Mouse (Mus musculus): ENCODE results near the gene Cdip1. TPM values are rescaled to one million over a fixed set of nuclear protein-coding genes. Genes with fewer than 3 reads are reported as not detected.

Gene Cdip1
- polyA plus RNA-seq (2015; fragmentation: Nextera tagmentation; extraction: Ambion mirVana): 46.8 and 50.3 TPM in 2 replicates

GRCm38 (mm10) chr16:4789810-4790559 is at the start of gene Cdip1:
Cdip1 (minus strand) TSS chr16:4790292.
- ATAC-seq: peak; percentile 94
- under 1% methylated on average over 51 of the region's 51 CpGs for WGBS (ENCODE audit: insufficient replicate concordance)

GRCm38 (mm10) chr16:4839552-4839951 is 49.5 kb upstream of the Cdip1 start:
- Histone ChIP-seq H3K9ac (replicated peaks) (no peak overlapping the region), H3K36me3 (replicated peaks; ENCODE audit: insufficient read depth, low read length) (no peaks in the 10 kb centered on the region), H3K27ac (ENCODE audit: low read depth) (no peak overlapping the region), H3K27me3 (ENCODE audit: insufficient read depth, low read length) (no peaks in the 10 kb centered on the region), H3K9me3 (ENCODE audit: low read length) (no peaks in the 10 kb centered on the region), H3K4me1 (ENCODE audit: insufficient read depth) (no peaks in the 10 kb centered on the region), H3K4me3 (ENCODE audit: low read depth, low read length) (no peak overlapping the region), H3K4me2 (ENCODE audit: low read depth, low read length) (no peak overlapping the region)
- no peak for DNase-seq
- no peak for TF ChIP-seq EP300 (IDR thresholded peaks at IDR 0.05; ENCODE audit: low read depth)
- TF ChIP-seq CTCF (IDR thresholded peaks at IDR 0.05; ENCODE audit: low read depth): no peak
- ATAC-seq: peak; percentile 57
- WGBS (ENCODE audit: insufficient replicate concordance): 48% methylated on average over 3 of the region's 3 CpGs

More at GRCm38 (mm10) chr16:4789810-4790559, at the start of gene Cdip1:
- peaks cover 19% of the 10 kb centered on the region for H3K4me1 ChIP-seq (ENCODE audit: insufficient read depth)
- peak within 1 kb of the TSS; percentile 87 for H3K4me3 ChIP-seq (ENCODE audit: low read depth, low read length)
- H3K36me3 ChIP-seq (replicated peaks; ENCODE audit: insufficient read depth, low read length): no peaks in the 10 kb centered on the region
- no peaks in the 10 kb centered on the region for H3K27me3 ChIP-seq (ENCODE audit: insufficient read depth, low read length)
- TF ChIP-seq EP300 (IDR thresholded peaks at IDR 0.05; ENCODE audit: low read depth) (no peak), CTCF (IDR thresholded peaks at IDR 0.05; ENCODE audit: low read depth) (no peak)
- peak within 1 kb of the TSS; percentile 96 for H3K27ac ChIP-seq (ENCODE audit: low read depth)
- peak within 1 kb of the TSS; percentile 88 for H3K9ac ChIP-seq (replicated peaks)
- H3K9me3 ChIP-seq (ENCODE audit: low read length): no peaks in the 10 kb centered on the region
- H3K4me2 ChIP-seq (ENCODE audit: low read depth, low read length): peak within 1 kb of the TSS; percentile 92
- DNase-seq: peak; percentile 92

- no peak overlapping the region for H3K27ac ChIP-seq (ENCODE audit: low read depth)
- DNase-seq (no peak), ATAC-seq (no peak)
- TF ChIP-seq EP300 (IDR thresholded peaks at IDR 0.05; ENCODE audit: low read depth) (no peak), CTCF (IDR thresholded peaks at IDR 0.05; ENCODE audit: low read depth) (no peak)
- H3K4me3 ChIP-seq (ENCODE audit: low read depth, low read length): no peak overlapping the region
- H3K9me3 ChIP-seq (ENCODE audit: low read length): no peaks in the 10 kb centered on the region
- H3K27me3 ChIP-seq (ENCODE audit: insufficient read depth, low read length): no peaks in the 10 kb centered on the region
- no peaks in the 10 kb centered on the region for H3K4me1 ChIP-seq (ENCODE audit: insufficient read depth)
- no peaks in the 10 kb centered on the region for H3K36me3 ChIP-seq (replicated peaks; ENCODE audit: insufficient read depth, low read length)
- 70% methylated on average over 3 of the region's 3 CpGs for WGBS (ENCODE audit: insufficient replicate concordance)
- H3K4me2 ChIP-seq (ENCODE audit: low read depth, low read length): no peak overlapping the region
- no peak overlapping the region for H3K9ac ChIP-seq (replicated peaks)
Observed at GRCm38 (mm10) chr16:4837631-4838030, 47.5 kb upstream of the Cdip1 start.

- no peak for DNase-seq
- 78% methylated on average over 3 of the region's 3 CpGs for WGBS (ENCODE audit: insufficient replicate concordance)
Observed at GRCm38 (mm10) chr16:4835191-4835590, 45.1 kb upstream of the Cdip1 start, which contains the start of gene 4930562C15Rik. 4930562C15Rik (plus strand) TSS chr16:4835416.

DNA sequence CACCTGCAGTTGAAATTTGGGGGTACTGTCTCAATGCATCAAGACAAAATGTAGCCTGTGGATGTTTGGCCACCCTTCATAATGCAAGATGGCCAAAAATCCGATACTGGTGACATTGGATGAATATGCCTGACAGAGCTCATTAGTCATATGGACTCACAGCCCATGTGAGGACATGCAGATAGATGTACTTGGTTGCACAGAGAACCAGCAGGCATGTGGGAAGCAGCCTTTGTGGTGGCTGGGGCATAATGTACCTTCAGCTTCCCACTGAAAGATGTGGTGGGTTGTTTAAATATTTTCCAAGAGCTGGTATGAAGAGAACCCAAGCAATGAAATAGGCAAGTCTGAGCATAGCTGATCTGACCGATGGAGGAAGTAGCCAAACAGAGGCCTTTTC is 43.8 kb upstream of the Cdip1 start:
- H3K9me3 ChIP-seq (ENCODE audit: low read length): no peaks in the 10 kb centered on the region
- ATAC-seq (no peak), DNase-seq (no peak)
- TF ChIP-seq CTCF (IDR thresholded peaks at IDR 0.05; ENCODE audit: low read depth) (no peak), EP300 (IDR thresholded peaks at IDR 0.05; ENCODE audit: low read depth) (no peak)
- H3K4me2 ChIP-seq (ENCODE audit: low read depth, low read length): no peak overlapping the region
- peaks cover 4% of the 10 kb centered on the region; the same call in 1 of the 2 replicates for H3K4me1 ChIP-seq (ENCODE audit: insufficient read depth)
- H3K27me3 ChIP-seq (ENCODE audit: insufficient read depth, low read length): no peaks in the 10 kb centered on the region
- H3K27ac ChIP-seq (ENCODE audit: low read depth): no peak overlapping the region
- no peak overlapping the region for H3K4me3 ChIP-seq (ENCODE audit: low read depth, low read length)
- no peak overlapping the region for H3K9ac ChIP-seq (replicated peaks)
- 58% methylated on average over 2 of the region's 2 CpGs for WGBS (ENCODE audit: insufficient replicate concordance)
- H3K36me3 ChIP-seq (replicated peaks; ENCODE audit: insufficient read depth, low read length): no peaks in the 10 kb centered on the region

More at GRCm38 (mm10) chr16:4835191-4835590, 45.1 kb upstream of the Cdip1 start, which contains the start of gene 4930562C15Rik:
- TF ChIP-seq EP300 (IDR thresholded peaks at IDR 0.05; ENCODE audit: low read depth) (no peak), CTCF (IDR thresholded peaks at IDR 0.05; ENCODE audit: low read depth) (no peak)
- no peak within 1 kb of the TSS for H3K9ac ChIP-seq (replicated peaks)
- no peaks in the 10 kb centered on the region for H3K27me3 ChIP-seq (ENCODE audit: insufficient read depth, low read length)
- no peaks in the 10 kb centered on the region for H3K9me3 ChIP-seq (ENCODE audit: low read length)
- H3K27ac ChIP-seq (ENCODE audit: low read depth): no peak within 1 kb of the TSS
- peaks cover 4% of the 10 kb centered on the region; the same call in 1 of the 2 replicates for H3K4me1 ChIP-seq (ENCODE audit: insufficient read depth)
- H3K4me3 ChIP-seq (ENCODE audit: low read depth, low read length): no peak within 1 kb of the TSS
- H3K36me3 ChIP-seq (replicated peaks; ENCODE audit: insufficient read depth, low read length): no peaks in the 10 kb centered on the region
- ATAC-seq: no peak
- no peak within 1 kb of the TSS for H3K4me2 ChIP-seq (ENCODE audit: low read depth, low read length)

DNA sequence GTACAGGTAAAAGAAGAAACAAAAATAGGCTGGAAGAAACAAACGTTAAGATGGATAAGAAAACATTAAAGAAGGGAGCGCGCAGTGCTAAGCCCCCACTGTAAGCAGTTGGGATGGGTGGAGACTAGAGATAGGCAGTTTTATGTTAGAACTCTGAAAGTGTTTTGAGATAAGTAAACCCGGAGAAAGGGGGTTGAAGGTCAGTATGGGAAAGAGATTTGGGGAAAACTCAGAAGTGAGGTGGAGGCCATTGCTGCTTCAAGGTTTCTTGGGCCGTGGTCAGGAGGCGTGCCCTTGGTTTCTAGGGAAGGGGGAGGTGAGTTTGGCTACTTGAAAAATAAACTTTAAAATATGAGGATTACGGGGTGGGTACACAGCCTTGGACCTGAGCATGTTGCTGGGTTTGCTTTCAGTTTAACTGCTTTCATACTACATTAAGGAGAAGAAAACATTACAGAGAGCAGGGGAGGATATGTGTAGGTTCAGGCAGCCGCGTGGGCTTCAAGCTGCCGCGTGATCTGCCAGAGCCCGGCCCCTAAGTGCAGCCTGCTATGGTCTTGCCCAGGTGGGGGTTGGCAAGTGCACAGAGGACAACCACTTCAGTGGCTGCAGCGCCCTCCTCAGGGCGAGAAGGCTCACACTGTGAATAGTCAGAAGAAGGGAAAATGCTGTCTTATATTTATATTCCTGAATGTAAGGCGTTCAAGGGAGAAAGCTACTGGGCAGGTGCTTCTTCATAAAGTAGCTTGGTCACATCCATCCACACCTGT is 41.7 kb upstream of the Cdip1 start:
- no peak overlapping the region for H3K9ac ChIP-seq (replicated peaks)
- DNase-seq (peak; percentile 60), ATAC-seq (peak; percentile 14)
- no peak overlapping the region for H3K4me3 ChIP-seq (ENCODE audit: low read depth, low read length)
- H3K27ac ChIP-seq (ENCODE audit: low read depth): peak overlapping the region; percentile 39; the same call in 1 of the 2 replicates
- H3K4me1 ChIP-seq (ENCODE audit: insufficient read depth): peaks cover 4% of the 10 kb centered on the region; the same call in 1 of the 2 replicates
- no peaks in the 10 kb centered on the region for H3K36me3 ChIP-seq (replicated peaks; ENCODE audit: insufficient read depth, low read length)
- TF ChIP-seq EP300 (IDR thresholded peaks at IDR 0.05; ENCODE audit: low read depth) (no peak), CTCF (IDR thresholded peaks at IDR 0.05; ENCODE audit: low read depth) (peak; percentile 49)
- H3K27me3 ChIP-seq (ENCODE audit: insufficient read depth, low read length): no peaks in the 10 kb centered on the region
- 52% methylated on average over 15 of the region's 15 CpGs for WGBS (ENCODE audit: insufficient replicate concordance)
- H3K4me2 ChIP-seq (ENCODE audit: low read depth, low read length): no peak overlapping the region
- no peaks in the 10 kb centered on the region for H3K9me3 ChIP-seq (ENCODE audit: low read length)
